Comparison of ENCODE assay signal across 21 mouse cellular contexts in genomic region chr17:48363421-48363965, GRCm38 (mm10). TPM values are rescaled to one million over a fixed set of nuclear protein-coding genes. Genes with fewer than 3 reads are reported as not detected.
DNase-seq lines count a peak whose midpoint lies in the region; ATAC-seq lines count a peak whose summit lies in the region.
"Had no signal": no experiment of that assay in that cellular context is flagged by ENCODE, and none has a peak within 500 bp of the region (broad histone marks: within the 10 kb centered on the region; RNA-seq: fewer than 3 reads in every experiment).

No protein-coding gene starts in this region.

- H3K27ac ChIP-seq in heart, embryonic 13.5 days (replicated peaks), result peak overlapping the region; percentile 74
- peak overlapping the region; percentile 41 for H3K27ac ChIP-seq in liver, embryonic 12.5 days
- peak overlapping the region; percentile 3; the same call in 1 of the 2 replicates for H3K27ac ChIP-seq in liver, embryonic 13.5 days
- H3K27ac ChIP-seq: forebrain, embryonic 10.5 days; gastrocnemius, adult 2 months; hindbrain, embryonic 14.5 days; kidney, postnatal 0 days; left cerebral cortex, adult 2 months; limb, embryonic 15.5 days; macrophage; stomach, postnatal 0 days had no signal

- no peak for ATAC-seq in heart, embryonic 13.5 days (ENCODE audit: extremely low read depth, insufficient number of reproducible peaks, low FRiP score, low TSS enrichment)
- peak; percentile 56 for ATAC-seq in liver, embryonic 12.5 days
- ATAC-seq in liver, embryonic 13.5 days (ENCODE audit: low read depth), result peak; percentile 62
- ATAC-seq in megakaryocyte progenitor cell, adult 5-6 weeks (replicated peaks; ENCODE audit: poor library complexity), result peak; percentile 18; the same call in 1 of the 2 replicates
- ATAC-seq: inflammation-experienced regulatory T-cells, adult 6 months had no signal

- 53% methylated on average over 6 of the region's 6 CpGs for WGBS in heart, embryonic 13.5 days
- 33% methylated on average over 6 of the region's 6 CpGs for WGBS in liver, embryonic 12.5 days (ENCODE audit: insufficient replicate concordance)
- WGBS in liver, embryonic 13.5 days (ENCODE audit: insufficient replicate concordance), result 32% methylated on average over 6 of the region's 6 CpGs

- H3K4me1 ChIP-seq in heart, embryonic 13.5 days, result peaks cover 46% of the 10 kb centered on the region
- H3K4me1 ChIP-seq in liver, embryonic 12.5 days, result peaks cover 57% of the 10 kb centered on the region
- peaks cover 54% of the 10 kb centered on the region for H3K4me1 ChIP-seq in liver, embryonic 13.5 days (replicated peaks)
- H3K4me1 ChIP-seq: limb, embryonic 15.5 days had no signal

- H3K36me3 ChIP-seq in heart, embryonic 13.5 days, result no peaks in the 10 kb centered on the region
- H3K36me3 ChIP-seq in liver, embryonic 12.5 days, result no peaks in the 10 kb centered on the region
- no peaks in the 10 kb centered on the region for H3K36me3 ChIP-seq in liver, embryonic 13.5 days
- H3K36me3 ChIP-seq: forebrain, embryonic 10.5 days; limb, embryonic 15.5 days had no signal

- H3K4me2 ChIP-seq in heart, embryonic 13.5 days, result no peak overlapping the region
- peak overlapping the region; percentile 31 for H3K4me2 ChIP-seq in liver, embryonic 12.5 days
- peak overlapping the region; percentile 2; the same call in 1 of the 2 replicates for H3K4me2 ChIP-seq in liver, embryonic 13.5 days
- H3K4me2 ChIP-seq: hindbrain, embryonic 14.5 days; limb, embryonic 15.5 days had no signal

- H3K9me3 ChIP-seq in heart, embryonic 13.5 days, result no peaks in the 10 kb centered on the region
- no peaks in the 10 kb centered on the region for H3K9me3 ChIP-seq in liver, embryonic 12.5 days (replicated peaks)
- H3K9me3 ChIP-seq in liver, embryonic 13.5 days (replicated peaks), result no peaks in the 10 kb centered on the region
- H3K9me3 ChIP-seq: forebrain, embryonic 10.5 days; limb, embryonic 15.5 days had no signal

- H3K4me3 ChIP-seq in heart, embryonic 13.5 days, result no peak overlapping the region
- no peak overlapping the region for H3K4me3 ChIP-seq in liver, embryonic 12.5 days
- no peak overlapping the region for H3K4me3 ChIP-seq in liver, embryonic 13.5 days (replicated peaks)
- H3K4me3 ChIP-seq: forebrain, embryonic 10.5 days; gastrocnemius, adult 2 months; left cerebral cortex, adult 2 months; limb, embryonic 15.5 days had no signal

- DNase-seq in heart, adult 8-10 months (ENCODE audit: low spot score), result no peak
- no peak for DNase-seq in liver
- no peak for DNase-seq in liver, embryonic 13.5 days
- DNase-seq in cerebellum, adult 9-10 months, result no peak

- no peaks in the 10 kb centered on the region for H3K27me3 ChIP-seq in heart, embryonic 13.5 days (replicated peaks)
- H3K27me3 ChIP-seq in liver, embryonic 12.5 days (replicated peaks), result no peaks in the 10 kb centered on the region
- no peaks in the 10 kb centered on the region for H3K27me3 ChIP-seq in liver, embryonic 13.5 days
- H3K27me3 ChIP-seq: limb, embryonic 15.5 days had no signal

- no peak overlapping the region for H3K9ac ChIP-seq in heart, embryonic 13.5 days
- H3K9ac ChIP-seq in liver, embryonic 12.5 days, result no peak overlapping the region
- peak overlapping the region; percentile 22; the same call in 1 of the 2 replicates for H3K9ac ChIP-seq in liver, embryonic 13.5 days
- H3K9ac ChIP-seq: hindbrain, embryonic 14.5 days; limb, embryonic 15.5 days had no signal

RNA-seq across cellular contexts. Expression of gene Treml1, which starts 3.8 kb away (rescaled TPM):
- 3.3 and 3.8 TPM in 2 replicates for polyA plus RNA-seq in heart, embryonic 13.5 days (2015; fragmentation: Nextera tagmentation; extraction: Ambion mirVana)
- total RNA-seq in heart, adult 8-10 months (2022), result 1 to 10 TPM in 2 of 4 experiments, under 1 TPM in 2; 0.28 to 1.3 (median 1.0) TPM
- 29.4 and 36.2 TPM in 2 replicates for polyA plus RNA-seq in liver, embryonic 12.5 days (2016; fragmentation: Nextera tagmentation; extraction: Ambion mirVana)
- 24.1 and 25.5 TPM in 2 replicates for polyA plus RNA-seq in liver, embryonic 13.5 days (2015; fragmentation: Nextera tagmentation; extraction: Ambion mirVana)
- 0.24 and 0.62 TPM in 2 replicates for total RNA-seq in megakaryocyte progenitor cell, adult 5-6 weeks (2015)
- not detected in 2 replicates for total RNA-seq in megakaryocyte progenitor cell, adult 5-6 weeks (2017)
- total RNA-seq: gastrocnemius, adult 2 months; left cerebral cortex, postnatal 4 days had no signal
- polyA plus RNA-seq: C2C12; inflammation-experienced regulatory T-cells, adult 6 months; large intestine, adult 2 months; small intestine, adult 2 months; stomach, postnatal 0 days had no signal

RNA-seq across cellular contexts. Expression of gene Trem2, which starts 17.3 kb away (rescaled TPM):
- 3.9 and 4.6 TPM in 2 replicates for polyA plus RNA-seq in heart, embryonic 13.5 days (2015; fragmentation: Nextera tagmentation; extraction: Ambion mirVana)
- total RNA-seq in heart, adult 8-10 months (2022), result 1 to 10 TPM; 1.2 to 3.0 (median 1.7) TPM
- polyA plus RNA-seq in liver, embryonic 12.5 days (2016; fragmentation: Nextera tagmentation; extraction: Ambion mirVana), result 2.9 and 3.5 TPM in 2 replicates
- 3.1 and 3.2 TPM in 2 replicates for polyA plus RNA-seq in liver, embryonic 13.5 days (2015; fragmentation: Nextera tagmentation; extraction: Ambion mirVana)
- total RNA-seq in megakaryocyte progenitor cell, adult 5-6 weeks (2015), result 3.4 and 5.7 TPM in 2 replicates
- total RNA-seq in megakaryocyte progenitor cell, adult 5-6 weeks (2017), result 4.2 and 13.6 TPM in 2 replicates
- polyA plus RNA-seq: C2C12; inflammation-experienced regulatory T-cells, adult 6 months; small intestine, adult 2 months had no signal

RNA-seq across cellular contexts. Expression of gene Nfya, which starts 46.2 kb away (rescaled TPM):
- polyA plus RNA-seq in heart, embryonic 13.5 days (2015; fragmentation: Nextera tagmentation; extraction: Ambion mirVana), result 9.9 and 10.5 TPM in 2 replicates
- total RNA-seq in heart, adult 8-10 months (2022), result 10 to 100 TPM; 10.8 to 19.7 (median 15.5) TPM
- 10.9 and 11.3 TPM in 2 replicates for polyA plus RNA-seq in liver, embryonic 12.5 days (2016; fragmentation: Nextera tagmentation; extraction: Ambion mirVana)
- polyA plus RNA-seq in liver, embryonic 13.5 days (2015; fragmentation: Nextera tagmentation; extraction: Ambion mirVana), result 7.2 and 9.7 TPM in 2 replicates
- 103 and 105 TPM in 2 replicates for total RNA-seq in megakaryocyte progenitor cell, adult 5-6 weeks (2015)
- total RNA-seq in megakaryocyte progenitor cell, adult 5-6 weeks (2017), result 34.4 and 38.0 TPM in 2 replicates

RNA-seq across cellular contexts. Expression of gene Oard1, which starts 46.3 kb away (rescaled TPM):
- 44.3 and 44.6 TPM in 2 replicates for polyA plus RNA-seq in heart, embryonic 13.5 days (2015; fragmentation: Nextera tagmentation; extraction: Ambion mirVana)
- 10 to 100 TPM; 16.3 to 24.2 (median 22.1) TPM for total RNA-seq in heart, adult 8-10 months (2022)
- 56.5 and 58.1 TPM in 2 replicates for polyA plus RNA-seq in liver, embryonic 12.5 days (2016; fragmentation: Nextera tagmentation; extraction: Ambion mirVana)
- polyA plus RNA-seq in liver, embryonic 13.5 days (2015; fragmentation: Nextera tagmentation; extraction: Ambion mirVana), result 58.9 and 61.8 TPM in 2 replicates
- total RNA-seq in megakaryocyte progenitor cell, adult 5-6 weeks (2015), result 39.8 and 42.4 TPM in 2 replicates
- 57.9 and 60.9 TPM in 2 replicates for total RNA-seq in megakaryocyte progenitor cell, adult 5-6 weeks (2017)

RNA-seq across cellular contexts. Expression of gene B430306N03Rik, which starts 47.6 kb away (rescaled TPM):
- polyA plus RNA-seq in heart, embryonic 13.5 days (2015; fragmentation: Nextera tagmentation; extraction: Ambion mirVana), result 0.17 and 0.24 TPM in 2 replicates
- 1 to 10 TPM in 1 of 4 experiments, under 1 TPM in 3; 0.12 to 1.1 (median 0.16) TPM for total RNA-seq in heart, adult 8-10 months (2022)
- 1.4 and 2.0 TPM in 2 replicates for polyA plus RNA-seq in liver, embryonic 12.5 days (2016; fragmentation: Nextera tagmentation; extraction: Ambion mirVana)
- 1.2 and 1.8 TPM in 2 replicates for polyA plus RNA-seq in liver, embryonic 13.5 days (2015; fragmentation: Nextera tagmentation; extraction: Ambion mirVana)
- total RNA-seq in megakaryocyte progenitor cell, adult 5-6 weeks (2015), result 8.3 and 11.9 TPM in 2 replicates
- 2.7 and 4.6 TPM in 2 replicates for total RNA-seq in megakaryocyte progenitor cell, adult 5-6 weeks (2017)
- total RNA-seq: gastrocnemius, adult 2 months had no signal
- polyA plus RNA-seq: C2C12; neural tube, embryonic 11.5 days had no signal

Comparison
In these comparisons a context has a peak if more than half of its experiments do, and no peak if none do; other contexts are left out.
1. H3K27ac ChIP-seq: peak in every context shown above with its lines; median percentile 74 in heart, embryonic 13.5 days; 41 in liver, embryonic 12.5 days; 3 in liver, embryonic 13.5 days.